Mouse (Mus musculus) MEL (cell line): ENCODE measurements at regions not wholly inside any gene's neighbourhood (a gene's known extent, or its start where the extent isn't known, plus 50 kb on each side); places are given as distances from the start of the nearest gene placed in this dataset.

Experiments
- DNase-seq: peaks from one replicate; pipeline ENCODE4 v3.0.0; 2011; ENCODE audit warnings: low read depth, low spot score
- H3K27ac ChIP-seq: 2 replicates; pipeline ENCODE4 v1.5.1; 2012; ENCODE audit warnings: low read depth, mild to moderate bottlenecking, control low read depth, low read length, moderate library complexity; ENCODE audit not compliant: control insufficient read depth
- H3K27me3 ChIP-seq, 2 experiments: fragments of 150-350 bp in 1 of 2; sonication (generic) in 1 of 2; 2 replicates each; pipeline ENCODE4 v1.6.1; 2012; ENCODE audit warnings: low read length in 2 of 2, mild to moderate bottlenecking in 2 of 2, improper control_type of control experiment in 1 of 2, moderate library complexity in 1 of 2; ENCODE audit not compliant: insufficient read depth in 2 of 2, control insufficient read depth in 1 of 2
- H3K36me3 ChIP-seq, 2 experiments: 2 replicates each; pipeline ENCODE4 v1.6.1; 2012 to 2014; ENCODE audit warnings: low read length in 2 of 2, improper control_type of control experiment in 1 of 2, inconsistent platforms in 1 of 2, mild to moderate bottlenecking in 1 of 2; ENCODE audit not compliant: insufficient read depth in 2 of 2, control insufficient read depth in 1 of 2
- H3K4me1 ChIP-seq, 2 experiments: fragments of 150-350 bp in 1 of 2; sonication (generic) in 1 of 2; 2 replicates each; pipeline ENCODE4 v1.6.1; 2012; ENCODE audit warnings: low read length in 2 of 2, improper control_type of control experiment in 1 of 2, mild to moderate bottlenecking in 1 of 2; ENCODE audit not compliant: insufficient read depth in 2 of 2, control insufficient read depth in 1 of 2
- H3K4me3 ChIP-seq, 2 experiments: fragments of 150-350 bp in 1 of 2; sonication (generic) in 1 of 2; 2 replicates each; pipeline ENCODE4 v1.5.1; 2012; ENCODE audit warnings: low read depth in 2 of 2, low read length in 2 of 2, mild to moderate bottlenecking in 2 of 2, moderate library complexity in 2 of 2, control low read depth in 1 of 2, improper control_type of control experiment in 1 of 2; ENCODE audit not compliant: control insufficient read depth in 1 of 2, insufficient read depth in 1 of 2
- H3K79me2 ChIP-seq: 2 replicates; pipeline ENCODE4 v1.6.1; 2012; ENCODE audit warnings: mild to moderate bottlenecking, low read length, moderate library complexity; ENCODE audit not compliant: control insufficient read depth, poor library complexity, insufficient read depth
- H3K9ac ChIP-seq: 2 replicates; pipeline ENCODE4 v1.6.1; 2012; ENCODE audit warnings: low read depth, mild to moderate bottlenecking, control low read depth, low read length, moderate library complexity; ENCODE audit not compliant: control insufficient read depth, poor library complexity, severe bottlenecking
- H3K9me3 ChIP-seq: fragments of 150-350 bp; sonication (generic); replicated peaks from 2 replicates; pipeline ENCODE4 v1.6.1; 2012; ENCODE audit warnings: mild to moderate bottlenecking, low read length, improper control_type of control experiment, moderate library complexity; ENCODE audit not compliant: insufficient read depth
- CHD1 ChIP-seq: IDR thresholded peaks from 2 replicates; pipeline ENCODE4 v1.6.1; 2012; ENCODE audit warnings: low read depth, mild to moderate bottlenecking, inconsistent platforms, low read length, improper control_type of control experiment
- GABPA ChIP-seq: IDR thresholded peaks from 2 replicates; pipeline ENCODE4 v1.6.1; 2012; ENCODE audit warnings: low read depth, mild to moderate bottlenecking, inconsistent platforms, low read length, improper control_type of control experiment, moderate library complexity
- KAT2A ChIP-seq: conservative IDR thresholded peaks from 2 replicates; pipeline ENCODE4 v1.6.1; 2012; ENCODE audit warnings: low read depth, low read length, improper control_type of control experiment, inconsistent platforms
- MAFK ChIP-seq: IDR thresholded peaks from 2 replicates; pipeline ENCODE4 v1.6.1; 2011; ENCODE audit warnings: low read depth, mild to moderate bottlenecking, low read length, improper control_type of control experiment, borderline replicate concordance
- MAX ChIP-seq: IDR thresholded peaks from 2 replicates; pipeline ENCODE4 v1.6.1; 2011; ENCODE audit warnings: low read length, improper control_type of control experiment
- MAZ ChIP-seq: IDR thresholded peaks from 2 replicates; pipeline ENCODE4 v1.6.1; 2012; ENCODE audit warnings: low read depth, mild to moderate bottlenecking, inconsistent platforms, low read length, improper control_type of control experiment
- MXI1 ChIP-seq: IDR thresholded peaks from 2 replicates; pipeline ENCODE4 v1.6.1; 2011; ENCODE audit warnings: mild to moderate bottlenecking, low read depth, low read length, improper control_type of control experiment
- MYB ChIP-seq: IDR thresholded peaks from 2 replicates; pipeline ENCODE4 v1.6.1; 2011; ENCODE audit warnings: mild to moderate bottlenecking, low read depth, low read length, improper control_type of control experiment
- MYC ChIP-seq: IDR thresholded peaks from 2 replicates; pipeline ENCODE4 v1.6.1; 2011; ENCODE audit warnings: low read depth, mild to moderate bottlenecking, low read length, improper control_type of control experiment, moderate library complexity
- RAD21 ChIP-seq: IDR thresholded peaks from 2 replicates; pipeline ENCODE4 v1.6.1; 2011; ENCODE audit warnings: mild to moderate bottlenecking, low read depth, low read length, improper control_type of control experiment
- SIN3A ChIP-seq: IDR thresholded peaks from 2 replicates; pipeline ENCODE4 v1.6.1; 2012; ENCODE audit warnings: low read length, improper control_type of control experiment, inconsistent platforms
- SMC3 ChIP-seq: IDR thresholded peaks from 2 replicates; pipeline ENCODE4 v1.6.1; 2011; ENCODE audit warnings: low read depth, low read length, improper control_type of control experiment
- TCF12 ChIP-seq: IDR thresholded peaks from 2 replicates; pipeline ENCODE4 v1.6.1; 2014; ENCODE audit warnings: low read depth, mild to moderate bottlenecking, inconsistent platforms, low read length, improper control_type of control experiment, moderate library complexity
- USF1 ChIP-seq: IDR thresholded peaks from 2 replicates; pipeline ENCODE4 v1.6.1; 2014; ENCODE audit warnings: low read depth, mild to moderate bottlenecking, inconsistent platforms, low read length, improper control_type of control experiment, moderate library complexity
- USF2 ChIP-seq, 2 experiments: IDR thresholded peaks; 2 replicates each; pipeline ENCODE4 v1.6.1; 2011 to 2012; ENCODE audit warnings: improper control_type of control experiment in 2 of 2, low read length in 2 of 2, borderline replicate concordance in 1 of 2, inconsistent platforms in 1 of 2, low read depth in 1 of 2, mild to moderate bottlenecking in 1 of 2; ENCODE audit not compliant: insufficient read depth in 1 of 2
- ZC3H11A ChIP-seq: IDR thresholded peaks from 2 replicates; pipeline ENCODE4 v1.6.1; 2012; ENCODE audit warnings: low read depth, mild to moderate bottlenecking, inconsistent platforms, low read length, improper control_type of control experiment

DNA sequence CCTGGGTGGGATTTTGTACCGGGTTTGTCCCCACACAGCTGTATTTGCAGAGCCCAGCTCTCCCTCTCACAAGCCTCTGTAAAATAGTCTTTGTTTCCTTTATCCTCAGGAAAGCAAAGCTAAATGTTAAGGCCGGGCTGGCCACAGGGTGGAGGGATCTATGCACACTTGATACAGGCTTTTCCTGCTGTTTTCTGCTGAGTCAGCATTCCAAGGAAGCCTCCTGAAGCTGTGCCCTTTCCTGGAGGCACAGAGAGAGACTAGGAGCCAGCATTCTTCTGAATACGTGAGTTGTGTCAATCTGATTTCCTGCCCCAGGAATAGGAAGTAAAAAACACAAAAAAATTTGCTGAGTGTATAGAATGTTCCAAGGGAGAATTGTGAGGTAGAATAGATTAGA is 322.2 kb downstream of the Tshz3 start:
- H3K27ac ChIP-seq: no peak overlapping the region
- TF ChIP-seq USF1 (no peak), MAFK (peak; percentile 56; the same call in 1 of the 2 replicates)
- no peak overlapping the region for H3K4me3 ChIP-seq
- H3K36me3 ChIP-seq: no peaks in the 10 kb centered on the region
- H3K9ac ChIP-seq: no peak overlapping the region
- H3K4me1 ChIP-seq: no peaks in the 10 kb centered on the region
- no peak for DNase-seq
- H3K79me2 ChIP-seq: no peaks in the 10 kb centered on the region
- no peaks in the 10 kb centered on the region for H3K27me3 ChIP-seq
- no peaks in the 10 kb centered on the region for H3K9me3 ChIP-seq

DNA sequence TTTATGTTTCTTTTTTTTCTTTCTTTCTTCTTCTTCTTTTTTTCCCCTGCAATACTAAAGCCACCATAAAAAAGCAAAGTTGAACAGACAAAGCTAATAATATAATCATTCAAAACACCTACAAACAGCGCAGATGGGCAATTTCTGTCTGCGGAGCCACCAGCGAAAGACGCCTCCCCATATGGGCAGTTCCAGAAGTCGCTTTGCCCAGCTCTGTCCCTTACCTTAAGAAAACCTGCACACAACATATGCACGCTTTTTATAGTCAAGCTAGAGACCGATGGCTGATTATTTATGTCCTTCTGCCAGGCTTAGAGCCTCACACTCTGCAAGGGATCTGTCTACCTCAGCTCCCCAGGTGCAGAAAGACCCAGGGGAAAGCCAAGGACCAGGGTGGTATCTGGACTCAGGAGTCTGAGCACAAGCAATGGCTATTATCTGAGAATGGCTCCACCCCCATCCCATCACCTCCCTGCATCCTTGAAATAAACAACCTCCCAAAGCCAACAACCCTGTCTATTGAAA is 326.6 kb downstream of the Tshz3 start:
- no peaks in the 10 kb centered on the region for H3K9me3 ChIP-seq

DNA sequence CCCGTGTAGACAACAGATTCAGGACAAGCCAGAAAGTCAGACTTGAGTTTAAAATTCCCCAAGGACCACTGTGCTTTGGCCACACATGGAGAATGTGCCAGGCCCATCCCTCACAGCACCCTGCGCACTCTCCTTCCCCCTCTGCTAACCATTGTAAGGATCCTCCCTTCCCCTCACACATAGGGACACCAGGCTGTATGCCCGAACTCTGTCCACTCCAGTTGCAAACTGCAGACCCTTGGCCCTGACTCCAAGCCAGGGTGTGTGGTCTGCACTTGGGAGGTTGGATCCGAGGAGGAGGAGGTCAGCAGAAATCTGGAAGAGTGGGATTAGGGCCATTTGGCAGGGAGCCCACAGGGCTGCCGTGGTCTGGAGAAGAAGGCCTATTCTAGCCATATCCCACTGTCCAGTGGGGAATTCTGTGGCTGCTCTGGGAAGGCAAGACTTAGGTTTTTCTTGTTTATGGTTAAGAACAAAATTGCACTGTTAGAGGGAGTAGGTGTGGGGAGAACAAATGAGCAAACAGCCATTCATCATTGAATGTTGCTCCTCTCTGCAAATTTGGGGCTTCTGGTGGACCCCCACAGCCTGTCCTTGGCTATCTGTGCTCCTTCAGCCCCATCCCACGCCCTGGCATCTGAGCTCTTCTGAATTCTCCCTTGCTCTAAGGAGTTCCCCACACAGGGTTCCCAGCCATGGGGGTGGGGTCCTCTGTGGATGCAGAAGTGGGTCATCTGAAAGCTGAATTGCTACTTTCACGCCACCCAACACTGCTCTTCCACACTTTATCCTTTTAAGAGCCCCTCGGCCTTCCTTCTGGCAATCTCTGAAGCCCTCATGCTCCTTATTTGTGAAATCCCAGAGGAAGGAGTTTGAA is 366.9 kb downstream of the Tshz3 start:
- no peaks in the 10 kb centered on the region for H3K36me3 ChIP-seq
- no peak for DNase-seq
- H3K4me1 ChIP-seq: no peaks in the 10 kb centered on the region
- no peaks in the 10 kb centered on the region for H3K79me2 ChIP-seq
- H3K9ac ChIP-seq: no peak overlapping the region
- no peak overlapping the region for H3K4me3 ChIP-seq
- H3K27ac ChIP-seq: no peak overlapping the region
- no peaks in the 10 kb centered on the region for H3K27me3 ChIP-seq
- H3K9me3 ChIP-seq: no peaks in the 10 kb centered on the region
- TF ChIP-seq MYC (no peak), MAX (no peak), ZC3H11A (no peak), MXI1 (no peak), TCF12 (no peak), SMC3 (no peak), GABPA (no peak), SIN3A (no peak), MYB (no peak), MAFK (no peak), KAT2A (no peak), CHD1 (no peak)

More for the DNA sequence above, 326.6 kb downstream of the Tshz3 start:
- Histone ChIP-seq H3K79me2 (no peaks in the 10 kb centered on the region), H3K27ac (no peak overlapping the region), H3K27me3 (no peaks in the 10 kb centered on the region), H3K4me3 (no peak overlapping the region), H3K9ac (no peak overlapping the region), H3K4me1 (no peaks in the 10 kb centered on the region), H3K36me3 (no peaks in the 10 kb centered on the region)
- DNase-seq: no peak
- no peak for TF ChIP-seq USF2 (IDR thresholded peaks at IDR 0.05; ENCODE audit: borderline replicate concordance in 1 of 2, insufficient read depth in 1 of 2, low read depth in 1 of 2, low read length in 2 of 2)
- no peak for TF ChIP-seq MAZ
- no peak for TF ChIP-seq RAD21
- no peak for TF ChIP-seq CHD1
